Mouse (Mus musculus) left cerebral cortex, postnatal 10 days (tissue): ENCODE data around the gene Dpy19l3. TPM values are rescaled to one million over a fixed set of nuclear protein-coding genes. Genes with fewer than 3 reads are reported as not detected.

Experiments used
- DNase-seq, 2 experiments: peaks; one replicate each; pipeline ENCODE4 v3.0.0; 2021 to 2022; ENCODE audit warnings: low spot score in 2 of 2, mixed read lengths in 1 of 2; ENCODE audit errors: extremely low spot score in 1 of 2
- intact Hi-C: fragments of 180-260 bp; cut with DNase I; formaldehyde crosslinking; loops from one replicate; pipeline ENCODE4 v1.15.1; 2025
- total RNA-seq, 2 experiments: library from RNA; stranded (reverse); gene quantifications; 2 replicates each; pipeline ENCODE4 v1.2.3; 2021

Gene Dpy19l3
- total RNA-seq, 2 experiments from 2014 or later, result 61.9 to 63.1 TPM

- DNase-seq, result no peak
- intact Hi-C loops, result no loop called here
Observed at GRCm38 (mm10) chr7:35657829-35658228, 96.4 kb downstream of the Dpy19l3 start.

- intact Hi-C loops, result loop anchor here (5.0 kb wide), 1 partner anchor 1706 kb away; no protein-coding TSS in a partner anchor
- no peak for DNase-seq
Observed at GRCm38 (mm10) chr7:35651583-35652270, 102.5 kb downstream of the Dpy19l3 start.

DNA sequence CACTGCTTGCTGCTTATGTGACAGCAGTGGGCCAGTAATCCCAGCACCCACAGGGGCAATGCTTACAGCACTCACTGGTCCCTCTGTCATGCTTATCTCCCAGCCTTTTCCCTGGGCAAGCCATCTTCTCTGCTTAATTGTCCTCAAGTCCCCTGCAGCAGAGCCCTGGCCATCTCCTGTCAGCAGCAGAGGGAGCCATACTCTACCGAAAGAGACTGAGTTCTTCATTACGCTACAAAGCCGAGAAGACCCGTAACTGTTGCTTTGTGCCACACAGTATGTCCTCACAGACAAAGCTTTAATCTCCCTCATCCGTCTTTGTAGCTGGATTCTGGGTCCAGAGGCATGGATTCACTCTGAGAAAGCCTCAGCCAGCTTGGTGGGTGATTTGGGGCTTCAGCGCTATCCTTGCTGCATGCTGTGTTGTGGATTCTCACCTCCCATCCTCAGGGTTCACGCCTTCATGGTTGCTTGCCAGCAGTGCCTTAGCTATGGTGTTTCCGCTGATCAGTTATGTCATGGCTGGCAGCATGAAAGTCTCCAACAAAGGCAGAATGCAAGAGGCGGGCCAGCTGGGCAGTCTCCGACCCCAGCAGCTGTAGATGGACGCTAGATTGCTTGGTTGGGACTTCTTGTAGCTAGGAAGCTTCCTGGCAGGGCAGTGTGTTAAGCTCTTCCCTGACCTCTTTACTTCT is 103.4 kb downstream of the Dpy19l3 start:
- peak; percentile 43 to 63 for DNase-seq
- intact Hi-C loops, result loop anchor here (5.0 kb wide), 1 partner anchor 1706 kb away; no protein-coding TSS in a partner anchor

- DNase-seq, result peak in 1 of 2 experiments; percentile 62
- intact Hi-C loops, result loop anchor here (5.0 kb wide), 1 partner anchor 153 kb away; the partner anchor contains the start of gene Zfp507
Observed at GRCm38 (mm10) chr7:35649071-35649470, 105.2 kb downstream of the Dpy19l3 start.

DNA sequence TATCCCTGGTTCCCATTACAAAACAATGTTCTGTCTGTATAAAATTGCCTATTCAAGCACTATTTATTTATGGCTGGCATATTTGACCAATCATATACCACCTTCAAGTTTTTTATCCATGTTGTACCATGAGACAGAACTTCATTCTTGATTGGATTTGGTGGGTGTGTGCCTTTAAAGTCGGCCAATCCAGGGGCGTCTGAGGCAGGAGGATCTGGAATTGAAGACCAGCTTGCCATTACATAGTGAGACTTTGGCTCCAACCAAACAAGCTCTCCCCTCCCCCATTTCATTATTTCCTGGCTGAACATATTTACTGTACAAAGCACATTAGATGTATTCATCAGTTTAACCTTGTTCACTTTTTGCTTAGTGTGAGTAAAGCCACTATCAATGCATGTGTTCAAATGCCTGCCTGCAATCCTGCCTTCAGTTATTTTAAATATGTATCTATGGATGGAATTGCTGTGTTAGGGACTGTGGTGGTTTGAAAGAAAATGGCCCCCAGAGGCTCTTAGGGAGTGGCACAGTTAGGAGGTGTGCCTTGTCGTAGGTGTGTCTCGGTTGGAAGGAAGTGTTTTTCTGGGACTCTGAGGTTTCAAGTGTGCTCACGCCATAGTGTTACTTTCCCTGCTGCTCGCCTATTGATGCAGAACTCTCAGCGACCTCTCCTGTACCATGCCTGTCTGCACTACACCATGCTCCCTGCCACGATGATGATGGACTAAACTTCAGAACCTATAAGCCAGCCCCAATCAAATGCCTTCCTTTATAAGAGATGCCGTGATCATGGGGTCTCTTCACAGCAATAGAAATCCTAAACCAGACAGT is 105.8 kb downstream of the Dpy19l3 start:
- no peak for DNase-seq
- intact Hi-C loops, result loop anchor here (5.0 kb wide), 1 partner anchor 154 kb away; the partner anchor contains the start of gene Zfp507

GRCm38 (mm10) chr7:35647101-35647698 is 107.1 kb downstream of the Dpy19l3 start, which contains the start of gene Pdcd5:
Pdcd5 (minus strand) TSS chr7:35647521.
- intact Hi-C loops, result loop anchor here (5.0 kb wide), 1 partner anchor 155 kb away; the partner anchor contains the start of gene Zfp507
- peak; percentile 97 to 98 for DNase-seq

DNA sequence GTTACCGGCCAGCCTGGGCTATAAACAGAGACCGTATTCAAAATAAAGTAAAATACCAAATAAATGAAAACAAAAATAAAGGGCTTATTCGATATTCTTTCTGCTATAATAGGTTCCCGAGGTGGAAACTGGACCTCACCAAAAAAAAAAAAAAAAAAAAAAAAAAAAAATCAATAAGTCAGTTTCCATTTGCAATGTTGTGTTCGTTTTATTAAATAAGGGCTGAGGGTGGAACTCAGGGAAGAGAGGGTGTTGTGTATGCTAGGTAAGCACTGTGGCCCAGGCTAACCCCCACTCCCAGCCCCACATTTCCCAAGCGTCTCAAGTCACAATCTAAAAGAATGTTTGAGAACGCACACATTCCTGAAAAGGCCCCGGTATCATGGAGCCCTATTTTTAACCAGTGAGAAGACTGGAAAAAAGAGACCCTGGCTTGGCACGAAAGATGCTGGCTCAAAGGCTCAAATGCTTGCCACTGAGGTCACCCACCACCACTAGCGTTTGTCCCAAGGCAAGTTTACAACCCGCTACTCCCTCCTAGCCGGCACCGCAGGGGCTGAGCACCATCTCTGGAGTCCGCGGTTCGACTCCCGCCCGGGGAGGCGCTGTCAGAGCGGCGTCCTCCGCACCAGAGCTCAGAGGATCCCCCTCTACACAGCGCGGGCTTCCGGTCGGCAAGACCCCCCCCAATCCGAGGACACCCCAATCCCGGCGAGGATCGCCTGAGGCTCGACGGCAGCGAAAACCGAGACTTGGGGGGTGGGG is 107.8 kb downstream of the Dpy19l3 start:
- intact Hi-C loops, result loop anchor here (5.0 kb wide), 1 partner anchor 156 kb away; the partner anchor contains the start of gene Zfp507

GRCm38 (mm10) chr7:35640072-35640471 is 114.2 kb downstream of the Dpy19l3 start:
- intact Hi-C loops, result no loop called here
- no peak for DNase-seq

More for the DNA sequence above, 107.8 kb downstream of the Dpy19l3 start:
- DNase-seq, result peak in 1 of 2 experiments; percentile 58

DNA sequence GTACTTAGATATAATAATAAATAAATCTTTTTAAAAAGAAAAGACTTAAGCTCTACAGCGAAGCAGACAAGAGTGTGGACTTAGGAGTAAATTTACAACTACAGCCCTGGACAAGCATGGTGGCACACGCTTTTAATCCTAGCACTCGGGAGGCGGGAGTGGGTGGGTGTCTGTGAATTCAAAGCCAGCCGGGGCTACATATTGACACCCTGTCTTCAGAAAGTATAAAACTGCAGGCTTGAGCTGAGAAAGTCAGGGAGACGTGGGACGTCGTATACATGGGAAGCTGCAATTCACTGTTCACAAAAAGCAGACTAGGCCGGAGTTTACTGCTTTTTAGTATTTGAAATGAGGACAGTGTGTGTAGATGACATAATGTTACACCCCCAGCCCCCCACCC is 117.4 kb downstream of the Dpy19l3 start:
- intact Hi-C loops, result loop anchor here (5.0 to 10.0 kb wide), 2 partner anchors 90 to 342 kb away; no protein-coding TSS in a partner anchor
- DNase-seq, result no peak

- peak in 1 of 2 experiments; percentile 46 for DNase-seq
- intact Hi-C loops, result loop anchor here (5.0 to 10.0 kb wide), 2 partner anchors 89 to 341 kb away; no protein-coding TSS in a partner anchor
Observed at GRCm38 (mm10) chr7:35636229-35636628, 118.0 kb downstream of the Dpy19l3 start.

Other genes starting within 250 kb of the Dpy19l3 start
- under 1 TPM; 0.63 to 0.79 TPM for gene Tdrd12, start 216.7 kb downstream of the Dpy19l3 start, total RNA-seq
- 10 to 100 TPM; 66.7 to 81.4 TPM for gene Nudt19, start 198.2 kb downstream of the Dpy19l3 start, total RNA-seq
- gene Rgs9bp, start 168.9 kb downstream of the Dpy19l3 start, total RNA-seq, result 1 to 10 TPM; 1.7 to 3.2 TPM
- 10 to 100 TPM; 42.8 to 50.3 TPM for gene Ankrd27, start 168.2 kb downstream of the Dpy19l3 start, total RNA-seq
- gene Pdcd5, start 106.9 kb downstream of the Dpy19l3 start, total RNA-seq, result 10 to 100 TPM; 91.7 to 94.7 TPM
- 10 to 100 TPM; 29.3 to 32.4 TPM for gene Zfp507, start 48.5 kb upstream of the Dpy19l3 start, total RNA-seq